Mouse (Mus musculus) spleen, adult 2 months (tissue): ENCODE results near the gene Naaladl2.

Experiments used
- CTCF ChIP-seq: fragments of 200-500 bp; IDR thresholded peaks from 2 replicates; pipeline ENCODE4 v1.5.1; 2011; ENCODE audit warnings: mild to moderate bottlenecking, inconsistent platforms; ENCODE audit not compliant: insufficient read depth, insufficient read length, insufficient replicate concordance; ENCODE audit errors: extremely low read depth
- POLR2A ChIP-seq: fragments of 200-500 bp; IDR thresholded peaks from 2 replicates; pipeline ENCODE4 v1.6.1; 2011; ENCODE audit warnings: low read depth, low read length, inconsistent platforms

DNA sequence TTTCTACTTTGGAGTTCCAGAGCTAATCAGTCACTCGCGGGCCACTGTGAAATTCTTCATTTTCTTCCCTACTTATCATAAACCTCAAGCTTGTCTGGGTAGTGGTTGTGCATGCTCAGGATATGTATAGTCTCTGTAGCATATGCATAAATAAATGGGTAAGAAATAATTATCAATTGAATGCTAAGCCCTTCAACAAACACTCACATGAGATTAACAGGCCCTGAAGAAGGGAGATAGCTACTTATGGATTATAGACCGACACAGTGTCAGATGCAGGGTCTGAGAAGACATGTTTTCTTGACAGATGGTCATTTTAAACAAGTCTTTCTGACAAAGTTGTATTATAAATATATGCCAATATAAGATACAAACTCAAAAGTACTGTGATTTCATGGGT is 152.0 kb downstream of the Naaladl2 start:
- no peak for TF ChIP-seq POLR2A
- no peak for TF ChIP-seq CTCF
